Mouse (Mus musculus) heart, postnatal 0 days (tissue): ENCODE results near the gene Epb41. TPM values are rescaled to one million over a fixed set of nuclear protein-coding genes. Genes with fewer than 3 reads are reported as not detected.

Source experiments
- ATAC-seq: fragments of 200-750 bp; cut with Nextera tagmentation; 2 replicates; pipeline ENCODE4 v1.8.0; 2017; ENCODE audit warnings: low read depth, moderate number of reproducible peaks, moderate library complexity; ENCODE audit not compliant: insufficient read depth
- DNase-seq: peaks from one replicate; pipeline ENCODE4 v3.0.0-alpha.2; 2016; ENCODE audit warnings: low spot score
- H3K27ac ChIP-seq: fragments of 300-500 bp; sonication (generic); 2 replicates; pipeline ENCODE4 v1.5.1; 2014; ENCODE audit warnings: low read depth, mild to moderate bottlenecking
- H3K27me3 ChIP-seq: fragments of 300-500 bp; sonication (generic); 2 replicates; pipeline ENCODE4 v1.6.1; 2014; ENCODE audit warnings: low read length, mixed read lengths; ENCODE audit not compliant: control insufficient read depth, insufficient read depth
- H3K36me3 ChIP-seq: fragments of 300-500 bp; sonication (generic); replicated peaks from 2 replicates; pipeline ENCODE4 v1.6.1; 2014; ENCODE audit warnings: low read length, mixed read lengths; ENCODE audit not compliant: control insufficient read depth, insufficient read depth
- H3K4me1 ChIP-seq: fragments of 300-500 bp; sonication (generic); 2 replicates; pipeline ENCODE4 v1.6.1; 2014; ENCODE audit warnings: antibody characterized with exemption; ENCODE audit not compliant: control insufficient read depth, insufficient read depth
- H3K4me2 ChIP-seq: fragments of 300-500 bp; sonication (generic); 2 replicates; pipeline ENCODE4 v1.6.1; 2014; ENCODE audit warnings: low read depth, mild to moderate bottlenecking, low read length, moderate library complexity
- H3K4me3 ChIP-seq: fragments of 300-500 bp; sonication (generic); 2 replicates; pipeline ENCODE4 v1.5.1; 2014; ENCODE audit warnings: low read depth, low read length
- H3K9ac ChIP-seq: fragments of 300-500 bp; sonication (generic); replicated peaks from 2 replicates; pipeline ENCODE4 v1.6.1; 2014; ENCODE audit warnings: low read depth, low read length, mixed read lengths
- H3K9me3 ChIP-seq: fragments of 300-500 bp; sonication (generic); replicated peaks from 2 replicates; pipeline ENCODE4 v1.6.1; 2016; ENCODE audit warnings: low read length; ENCODE audit not compliant: control insufficient read depth
- CTCF ChIP-seq: IDR thresholded peaks from 2 replicates; pipeline ENCODE4 v1.5.1; 2016; ENCODE audit warnings: antibody characterized with exemption, control low read depth, low read depth
- EP300 ChIP-seq: IDR thresholded peaks from 2 replicates; pipeline ENCODE4 v1.6.1; 2016; ENCODE audit warnings: antibody characterized with exemption, low read depth
- WGBS: fragments of 180-500 bp; shearing (Covaris S2); extraction: QIAGEN DNeasy Blood & Tissue Kit; methylation state at CpG from one replicate; pipeline ENCODE4 v1.1.7; 2014; 5-methylcytosine and 5-hydroxymethylcytosine counted together
- polyA plus RNA-seq: library from polyadenylated mRNA; unstranded; fragments of >200 nt; fragmentation: Nextera tagmentation; extraction: Ambion mirVana; gene quantifications from 2 replicates; pipeline ENCODE4 v1.2.1, GENCODE M21; 2015
- total RNA-seq: library from RNA; depleted of rRNA; stranded (reverse); fragments of >200 nt; gene quantifications from 2 replicates; pipeline ENCODE4 v1.2.3, GENCODE M21; 2014; ENCODE audit warnings: low replicate concordance

The Epb41 gene
- total and polyA plus RNA-seq, 2 experiments from 2014 or later: 26.6 to 52.8 TPM

DNA sequence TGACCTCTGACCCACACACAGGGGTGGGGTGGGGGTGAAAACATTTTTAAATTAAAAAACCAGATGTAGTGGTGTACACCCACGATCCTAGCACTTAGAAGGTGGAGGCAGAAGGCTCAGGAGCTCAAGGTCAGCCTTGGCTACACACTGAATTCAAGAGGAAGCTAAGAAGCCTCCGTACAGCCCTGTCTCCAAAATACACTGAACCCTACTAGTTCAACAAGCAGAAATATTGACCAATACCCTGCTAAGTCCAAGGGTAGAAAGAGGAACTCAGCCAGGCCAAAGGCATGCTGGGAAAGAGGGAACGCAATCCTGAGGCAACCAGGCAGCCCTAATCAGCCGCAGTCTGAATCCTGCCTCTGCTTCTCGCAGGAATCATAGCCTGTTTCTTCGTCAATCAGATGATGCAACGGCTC is 3.2 kb upstream of the Epb41 start:
- no peak overlapping the region for H3K4me3 ChIP-seq
- H3K27me3 ChIP-seq: no peaks in the 10 kb centered on the region
- H3K27ac ChIP-seq: 0 out of 2 replicates have a peak overlapping the region, but pooled peaks have one; percentile 80
- ATAC-seq: no peak
- no peak for TF ChIP-seq EP300
- no peak for TF ChIP-seq CTCF
- no peaks in the 10 kb centered on the region for H3K9me3 ChIP-seq
- no peak overlapping the region for H3K9ac ChIP-seq
- WGBS: 59% methylated on average over 7 of the region's 7 CpGs
- H3K36me3 ChIP-seq: no peaks in the 10 kb centered on the region
- H3K4me2 ChIP-seq: no peak overlapping the region
- peaks cover 31% of the 10 kb centered on the region for H3K4me1 ChIP-seq
- no peak for DNase-seq

GRCm38 (mm10) chr4:132077445-132077844 is 2.3 kb upstream of the Epb41 start:
- Histone ChIP-seq H3K27ac (peak overlapping the region; percentile 80), H3K9me3 (no peaks in the 10 kb centered on the region), H3K4me2 (peak overlapping the region; percentile 42), H3K27me3 (no peaks in the 10 kb centered on the region), H3K4me1 (peaks cover 38% of the 10 kb centered on the region), H3K9ac (no peak overlapping the region; the same call in 1 of the 2 replicates), H3K36me3 (no peaks in the 10 kb centered on the region), H3K4me3 (0 out of 2 replicates have a peak overlapping the region, but pooled peaks have one; percentile 7)
- DNase-seq (peak; percentile 56), ATAC-seq (no peak)
- WGBS: 13% methylated on average over 7 of the region's 7 CpGs
- TF ChIP-seq EP300 (no peak; the same call in 1 of the 2 replicates), CTCF (no peak)

- no peaks in the 10 kb centered on the region for H3K27me3 ChIP-seq
- H3K4me2 ChIP-seq: peak overlapping the region; percentile 42
- H3K27ac ChIP-seq: peak overlapping the region; percentile 80
- H3K36me3 ChIP-seq: no peaks in the 10 kb centered on the region
- H3K4me1 ChIP-seq: peaks cover 38% of the 10 kb centered on the region
- peak; percentile 89 for DNase-seq
- peak overlapping the region; percentile 7; the same call in 1 of the 2 replicates for H3K4me3 ChIP-seq
- no peak overlapping the region; the same call in 1 of the 2 replicates for H3K9ac ChIP-seq
- WGBS: 14% methylated on average over 20 of the region's 20 CpGs
- peak; percentile 36 for ATAC-seq
- TF ChIP-seq EP300: peak; percentile 41; the same call in 1 of the 2 replicates
- TF ChIP-seq CTCF: no peak
- H3K9me3 ChIP-seq: no peaks in the 10 kb centered on the region
These were observed 1.6 kb upstream of the Epb41 start for GRCm38 (mm10) chr4:132076480-132077405.

DNA sequence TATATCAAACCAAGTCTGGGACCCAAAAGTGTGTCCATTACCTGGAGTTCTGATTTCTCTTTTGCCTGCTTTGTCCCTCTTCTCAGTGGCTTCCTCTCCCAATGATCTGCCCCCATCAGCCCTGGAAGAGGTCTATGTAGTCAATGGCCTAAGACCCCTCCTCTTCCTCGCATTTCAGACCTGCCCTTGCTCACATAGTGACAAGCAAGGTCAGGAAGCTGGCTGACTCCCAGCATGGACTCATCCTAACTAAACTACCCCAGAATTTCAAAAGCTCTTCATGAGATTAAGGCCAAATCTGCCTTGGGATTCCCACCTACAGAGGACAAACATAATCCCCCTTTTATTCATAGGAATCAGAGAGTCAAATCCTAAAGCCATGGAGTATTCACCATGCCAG is 675 bp upstream of the Epb41 start:
- H3K4me1 ChIP-seq: peaks cover 38% of the 10 kb centered on the region
- H3K36me3 ChIP-seq: no peaks in the 10 kb centered on the region
- H3K4me3 ChIP-seq: no peak overlapping the region
- H3K27ac ChIP-seq: peak overlapping the region; percentile 80
- ATAC-seq (no peak), DNase-seq (no peak)
- no peaks in the 10 kb centered on the region for H3K27me3 ChIP-seq
- no peaks in the 10 kb centered on the region for H3K9me3 ChIP-seq
- H3K4me2 ChIP-seq: peak overlapping the region; percentile 81
- H3K9ac ChIP-seq: no peak overlapping the region
- WGBS: 54% methylated on average over 1 of the region's 1 CpGs
- TF ChIP-seq EP300 (no peak), CTCF (no peak)

- Histone ChIP-seq H3K4me2 (peak within 1 kb of the TSS; percentile 81), H3K4me1 (peaks cover 38% of the 10 kb centered on the region), H3K27me3 (no peaks in the 10 kb centered on the region), H3K9me3 (no peaks in the 10 kb centered on the region), H3K27ac (peak within 1 kb of the TSS; percentile 80), H3K9ac (peak within 1 kb of the TSS; percentile 80), H3K4me3 (peak within 1 kb of the TSS; percentile 77), H3K36me3 (no peaks in the 10 kb centered on the region)
- WGBS: under 1% methylated on average over 37 of the region's 42 CpGs
- ATAC-seq (peak; percentile 21), DNase-seq (peak; percentile 44)
- TF ChIP-seq CTCF (no peak), EP300 (no peak)
These were observed 816 bp downstream of the Epb41 start, which contains the start of gene Gm10300 for GRCm38 (mm10) chr4:132074077-132074932. Gm10300 (plus strand) TSS chr4:132074697.
